Mouse (Mus musculus) ES-E14 (cell line): ENCODE measurements around the gene Pi4k2b.

ENCODE experiments used
- CHD2 ChIP-seq: IDR thresholded peaks from 2 replicates; pipeline ENCODE4 v1.6.1; 2014; ENCODE audit warnings: mild to moderate bottlenecking, low read depth, low read length, inconsistent platforms
- HCFC1 ChIP-seq: IDR thresholded peaks from 2 replicates; pipeline ENCODE4 v1.6.1; 2012; ENCODE audit warnings: low read length, inconsistent platforms, borderline replicate concordance; ENCODE audit not compliant: insufficient read depth
- MAFK ChIP-seq: IDR thresholded peaks from 2 replicates; pipeline ENCODE4 v1.6.1; 2014; ENCODE audit warnings: mild to moderate bottlenecking, low read depth, low read length, inconsistent platforms; ENCODE audit not compliant: insufficient read depth
- ZC3H11A ChIP-seq: IDR thresholded peaks from 2 replicates; pipeline ENCODE4 v1.6.1; 2012; ENCODE audit warnings: low read depth, mild to moderate bottlenecking, inconsistent platforms, low read length, borderline replicate concordance
- ZNF384 ChIP-seq: IDR thresholded peaks from 2 replicates; pipeline ENCODE4 v1.6.1; 2012; ENCODE audit warnings: low read depth, low read length, inconsistent platforms

DNA sequence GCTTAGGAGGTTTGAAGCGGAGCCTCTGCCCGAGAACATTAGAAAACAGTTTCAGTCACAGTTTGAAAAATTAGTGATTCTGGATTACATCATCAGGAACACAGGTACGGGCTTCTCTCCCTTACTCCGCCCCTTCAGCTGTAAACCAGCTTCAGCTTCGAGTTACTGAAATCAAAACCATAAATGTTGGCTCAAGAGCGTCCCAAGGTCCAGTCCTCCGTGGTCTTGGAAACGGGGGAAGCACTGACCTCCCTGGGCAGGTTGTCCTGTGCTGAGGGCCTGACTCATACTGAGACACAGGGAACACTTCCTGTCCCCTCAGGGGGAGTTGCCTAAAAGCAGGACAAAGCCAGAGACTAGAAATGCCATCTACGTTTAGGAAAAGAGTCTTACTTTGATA, 11.8 kb downstream of the Pi4k2b start:
- TF ChIP-seq ZNF384 (no peak), MAFK (no peak), HCFC1 (no peak), CHD2 (no peak), ZC3H11A (no peak)
